Mouse (Mus musculus) limb, embryonic 14.5 days (tissue): ENCODE results near the gene Rnf11. TPM values are rescaled to one million over a fixed set of nuclear protein-coding genes. Genes with fewer than 3 reads are reported as not detected.

Experiments
- ATAC-seq: fragments of 200-750 bp; cut with Nextera tagmentation; 2 replicates; pipeline ENCODE4 v1.8.0; 2017; ENCODE audit warnings: low read depth, moderate number of reproducible peaks, moderate TSS enrichment; ENCODE audit not compliant: low FRiP score
- DNase-seq: peaks from one replicate; pipeline ENCODE4 v3.0.0-alpha.2; 2015; ENCODE audit warnings: low spot score
- H3K27ac ChIP-seq: fragments of 300-500 bp; sonication (generic); replicated peaks from 2 replicates; pipeline ENCODE4 v1.5.1; 2014; ENCODE audit warnings: low read depth, mild to moderate bottlenecking, low read length, moderate library complexity, mixed read lengths
- H3K27me3 ChIP-seq: fragments of 300-500 bp; sonication (generic); 2 replicates; pipeline ENCODE4 v1.6.1; 2014; ENCODE audit warnings: low read length, mixed read lengths; ENCODE audit not compliant: control insufficient read depth, insufficient read depth
- H3K36me3 ChIP-seq: fragments of 300-500 bp; sonication (generic); 2 replicates; pipeline ENCODE4 v1.6.1; 2014; ENCODE audit warnings: mild to moderate bottlenecking, low read length, moderate library complexity, mixed read lengths; ENCODE audit not compliant: control insufficient read depth, insufficient read depth
- H3K4me1 ChIP-seq: fragments of 300-500 bp; sonication (generic); 2 replicates; pipeline ENCODE4 v1.6.1; 2014; ENCODE audit warnings: antibody characterized with exemption, low read length, mixed read lengths; ENCODE audit not compliant: control insufficient read depth, insufficient read depth
- H3K4me2 ChIP-seq: fragments of 300-500 bp; sonication (generic); replicated peaks from 2 replicates; pipeline ENCODE4 v1.6.1; 2014; ENCODE audit warnings: low read depth, mild to moderate bottlenecking, low read length, moderate library complexity; ENCODE audit not compliant: severe bottlenecking
- H3K4me3 ChIP-seq: fragments of 300-500 bp; sonication (generic); replicated peaks from 2 replicates; pipeline ENCODE4 v1.5.1; 2014; ENCODE audit warnings: low read length
- H3K9ac ChIP-seq: fragments of 300-500 bp; sonication (generic); 2 replicates; pipeline ENCODE4 v1.6.1; 2014; ENCODE audit warnings: mild to moderate bottlenecking, low read depth, low read length, moderate library complexity; ENCODE audit not compliant: severe bottlenecking
- H3K9me3 ChIP-seq: fragments of 300-500 bp; sonication (generic); 2 replicates; pipeline ENCODE4 v1.6.1; 2016; ENCODE audit warnings: low read length; ENCODE audit not compliant: control insufficient read depth
- POLR2A ChIP-seq: fragments of 200-500 bp; IDR thresholded peaks from 2 replicates; pipeline ENCODE4 v1.8.0; 2012; ENCODE audit warnings: inconsistent platforms, mild to moderate bottlenecking, moderate library complexity, borderline replicate concordance; ENCODE audit not compliant: insufficient read depth, insufficient read length; ENCODE audit errors: extremely low read depth
- WGBS: fragments of 180-500 bp; shearing (Covaris S2); extraction: QIAGEN DNeasy Blood & Tissue Kit; methylation state at CpG from one replicate; pipeline ENCODE4 v1.1.7; 2014; 5-methylcytosine and 5-hydroxymethylcytosine counted together
- polyA plus RNA-seq, 2 experiments: library from polyadenylated mRNA; depleted of rRNA in 1 of 2; stranded (reverse) in 1 of 2; unstranded in 1 of 2; fragments of >200 nt; fragmentation: Nextera tagmentation in 1 of 2; extraction: Ambion mirVana in 1 of 2; gene quantifications; 2 replicates each; pipeline versions ENCODE4 v1.2.1 to v1.2.3; 2012 to 2014

The Rnf11 gene
- polyA plus RNA-seq (2012; rRNA removed) (39.3 and 43.6 TPM in 2 replicates), polyA plus RNA-seq (2014; fragmentation: Nextera tagmentation; extraction: Ambion mirVana) (67.0 and 71.7 TPM in 2 replicates)

DNA sequence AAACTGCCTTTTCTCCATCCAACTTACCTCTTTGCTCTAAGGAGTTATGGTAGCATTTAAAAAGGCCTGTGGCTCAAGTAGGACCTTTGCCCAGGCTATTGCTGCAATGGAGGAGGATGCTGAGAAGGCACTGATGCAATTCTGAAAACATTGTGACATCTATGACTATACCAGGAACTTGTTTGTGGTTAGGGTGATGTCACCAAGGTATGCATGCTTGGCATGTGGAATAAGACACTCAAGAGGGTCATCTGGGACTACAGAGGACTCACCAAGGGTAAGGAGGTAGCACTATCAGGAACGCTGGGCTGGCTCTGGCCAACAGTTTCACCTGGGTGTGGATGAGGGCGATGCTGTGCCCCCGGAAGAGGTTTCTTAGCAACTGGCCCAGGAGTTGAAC lies at the start of gene Rnf11:
Rnf11 (minus strand) TSS at position 108 of the 400 bp plus-strand sequence.
- 69% methylated on average over 3 of the region's 3 CpGs for WGBS
- Histone ChIP-seq H3K4me1 (no peaks in the 10 kb centered on the region), H3K36me3 (no peaks in the 10 kb centered on the region), H3K4me3 (no peak within 1 kb of the TSS), H3K9ac (no peak within 1 kb of the TSS), H3K4me2 (no peak within 1 kb of the TSS), H3K27ac (no peak within 1 kb of the TSS), H3K9me3 (no peaks in the 10 kb centered on the region), H3K27me3 (no peaks in the 10 kb centered on the region)
- DNase-seq (no peak), ATAC-seq (no peak)
- no peak for TF ChIP-seq POLR2A

DNA sequence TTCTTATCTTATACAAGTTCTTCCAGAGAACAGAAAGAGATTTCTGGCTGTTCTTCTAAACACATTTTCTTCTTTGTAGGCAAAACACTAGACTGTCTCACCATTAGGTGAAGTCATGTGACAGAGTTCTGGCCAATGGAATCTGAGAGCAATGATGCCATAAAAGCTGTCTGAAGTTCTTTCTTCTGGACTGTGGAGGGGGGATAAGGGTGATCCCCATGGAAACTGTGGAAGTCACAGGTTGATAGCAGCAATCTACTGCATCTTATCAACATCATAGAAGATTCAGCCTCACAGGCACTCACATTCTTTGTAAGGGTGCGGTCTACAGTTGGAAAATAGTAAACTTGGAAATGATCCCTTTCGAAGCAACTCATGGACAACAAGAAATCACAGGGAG lies 46.6 kb upstream of the Rnf11 start, which contains the start of gene 4930522H14Rik:
4930522H14Rik (minus strand) TSS at position 187 of the 400 bp plus-strand sequence.
- Histone ChIP-seq H3K4me3 (no peak within 1 kb of the TSS), H3K4me1 (no peaks in the 10 kb centered on the region), H3K4me2 (no peak within 1 kb of the TSS), H3K9me3 (no peaks in the 10 kb centered on the region), H3K9ac (no peak within 1 kb of the TSS), H3K27ac (no peak within 1 kb of the TSS), H3K27me3 (no peaks in the 10 kb centered on the region), H3K36me3 (no peaks in the 10 kb centered on the region)
- ATAC-seq = no peak
- 97% methylated on average over 2 of the region's 2 CpGs for WGBS
- no peak for TF ChIP-seq POLR2A
- no peak for DNase-seq

- Histone ChIP-seq H3K4me1 (no peaks in the 10 kb centered on the region), H3K9me3 (no peaks in the 10 kb centered on the region), H3K9ac (no peak overlapping the region), H3K36me3 (no peaks in the 10 kb centered on the region), H3K4me3 (no peak overlapping the region), H3K27ac (no peak overlapping the region), H3K27me3 (no peaks in the 10 kb centered on the region), H3K4me2 (no peak overlapping the region)
- TF ChIP-seq POLR2A = no peak
- WGBS = 76% methylated on average over 15 of the region's 15 CpGs
- no peak for DNase-seq
- no peak for ATAC-seq
These were observed 45.8 kb upstream of the Rnf11 start for GRCm38 (mm10) chr4:109530245-109530816.

- Histone ChIP-seq H3K36me3 (no peaks in the 10 kb centered on the region), H3K4me2 (no peak overlapping the region), H3K27me3 (no peaks in the 10 kb centered on the region), H3K9ac (no peak overlapping the region), H3K4me3 (no peak overlapping the region), H3K9me3 (no peaks in the 10 kb centered on the region), H3K4me1 (no peaks in the 10 kb centered on the region), H3K27ac (no peak overlapping the region)
- ATAC-seq (no peak), DNase-seq (peak; percentile 67)
- TF ChIP-seq POLR2A = no peak
- 8% methylated on average over 5 of the region's 5 CpGs for WGBS
These were observed 20.4 kb upstream of the Rnf11 start for GRCm38 (mm10) chr4:109504885-109505284.

DNA sequence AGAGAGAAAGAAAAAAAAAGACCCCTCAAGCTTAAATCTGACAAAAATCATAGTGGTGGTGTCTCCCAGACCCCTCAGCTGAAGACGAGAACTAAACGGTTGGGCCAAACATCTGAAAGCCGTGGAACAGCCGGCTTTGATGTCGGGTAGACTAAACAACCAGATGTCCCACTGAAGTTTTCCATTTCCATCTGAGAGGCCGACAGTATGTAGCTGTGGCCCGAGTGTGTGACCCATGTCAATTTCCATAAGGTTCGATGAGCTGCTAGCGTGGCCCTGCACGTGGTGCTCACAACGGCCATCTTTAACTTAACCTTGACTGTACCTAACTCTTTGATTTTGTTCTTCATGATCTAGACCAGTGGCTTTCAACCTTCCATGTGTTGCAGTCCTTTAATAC lies 13.9 kb upstream of the Rnf11 start:
- TF ChIP-seq POLR2A = no peak
- no peak for DNase-seq
- no peaks in the 10 kb centered on the region for H3K9me3 ChIP-seq
- no peak overlapping the region for H3K9ac ChIP-seq
- H3K27ac ChIP-seq = no peak overlapping the region
- no peak for ATAC-seq
- WGBS = 49% methylated on average over 11 of the region's 11 CpGs
- no peaks in the 10 kb centered on the region for H3K27me3 ChIP-seq
- H3K4me1 ChIP-seq = no peaks in the 10 kb centered on the region
- H3K36me3 ChIP-seq = no peaks in the 10 kb centered on the region
- H3K4me3 ChIP-seq = no peak overlapping the region
- H3K4me2 ChIP-seq = no peak overlapping the region
